Mouse (Mus musculus): ENCODE results near the gene Hras. TPM values are rescaled to one million over a fixed set of nuclear protein-coding genes. Genes with fewer than 3 reads are reported as not detected.

The Hras gene
- 89.6 and 92.6 TPM in 2 replicates for polyA plus RNA-seq (2016; fragmentation: Nextera tagmentation; extraction: Ambion mirVana)

GRCm38 (mm10) chr7:141193948-141194347 is at the start of gene Hras, which contains the start of gene Lrrc56:
TSS of gene Hras (minus strand) at chr7:141194005.
TSS of gene Lrrc56 (plus strand) at chr7:141194157.
- peaks cover 39% of the 10 kb centered on the region for H3K36me3 ChIP-seq
- H3K27me3 ChIP-seq (ENCODE audit: insufficient read depth, poor library complexity, severe bottlenecking): peaks cover 13% of the 10 kb centered on the region; the same call in 1 of the 2 replicates
- DNase-seq (ENCODE audit: low spot score): peak; percentile 99
- no peaks in the 10 kb centered on the region for H3K9me3 ChIP-seq
- H3K4me1 ChIP-seq: peaks cover 28% of the 10 kb centered on the region
- H3K4me3 ChIP-seq: peak within 1 kb of the TSS; percentile 83
- peak within 1 kb of the TSS; percentile 95 for H3K27ac ChIP-seq
- WGBS: under 1% methylated on average over 39 of the region's 39 CpGs

- no peak overlapping the region for H3K27ac ChIP-seq
- H3K4me3 ChIP-seq: no peak overlapping the region
- H3K36me3 ChIP-seq: peaks cover 56% of the 10 kb centered on the region
- WGBS: 93% methylated on average over 10 of the region's 10 CpGs
- H3K27me3 ChIP-seq (ENCODE audit: insufficient read depth, poor library complexity, severe bottlenecking): no peaks in the 10 kb centered on the region
- H3K4me1 ChIP-seq: peaks cover 20% of the 10 kb centered on the region
- DNase-seq (ENCODE audit: low spot score): no peak
- no peaks in the 10 kb centered on the region for H3K9me3 ChIP-seq
Measured at GRCm38 (mm10) chr7:141231551-141231950, 37.7 kb upstream of the Hras start.

- H3K9me3 ChIP-seq: no peaks in the 10 kb centered on the region
- peaks cover 20% of the 10 kb centered on the region for H3K4me1 ChIP-seq
- DNase-seq (ENCODE audit: low spot score): no peak
- H3K27ac ChIP-seq: no peak overlapping the region
- no peak overlapping the region for H3K4me3 ChIP-seq
- no peaks in the 10 kb centered on the region for H3K27me3 ChIP-seq (ENCODE audit: insufficient read depth, poor library complexity, severe bottlenecking)
- peaks cover 53% of the 10 kb centered on the region for H3K36me3 ChIP-seq
- WGBS: 94% methylated on average over 3 of the region's 3 CpGs
Measured at GRCm38 (mm10) chr7:141231111-141231510, 37.3 kb upstream of the Hras start.

- Histone ChIP-seq H3K9me3 (no peaks in the 10 kb centered on the region), H3K27ac (no peak overlapping the region), H3K27me3 (ENCODE audit: insufficient read depth, poor library complexity, severe bottlenecking) (no peaks in the 10 kb centered on the region), H3K36me3 (peaks cover 49% of the 10 kb centered on the region), H3K4me1 (peaks cover 20% of the 10 kb centered on the region), H3K4me3 (no peak overlapping the region)
- 90% methylated on average over 4 of the region's 4 CpGs for WGBS
- no peak for DNase-seq (ENCODE audit: low spot score)
Measured at GRCm38 (mm10) chr7:141230570-141230969, 36.8 kb upstream of the Hras start.

GRCm38 (mm10) chr7:141229702-141230101 is 35.9 kb upstream of the Hras start:
- H3K27ac ChIP-seq: 0 out of 2 replicates have a peak overlapping the region, but pooled peaks have one; percentile 96
- no peak for DNase-seq (ENCODE audit: low spot score)
- WGBS: 62% methylated on average over 6 of the region's 6 CpGs

GRCm38 (mm10) chr7:141228279-141229067 is 34.7 kb upstream of the Hras start, which contains the start of gene Phrf1:
TSS of gene Phrf1 (plus strand) at chr7:141228784.
- Histone ChIP-seq H3K4me3 (peak within 1 kb of the TSS; percentile 98), H3K36me3 (peaks cover 28% of the 10 kb centered on the region), H3K27ac (peak within 1 kb of the TSS; percentile 96), H3K27me3 (ENCODE audit: insufficient read depth, poor library complexity, severe bottlenecking) (no peaks in the 10 kb centered on the region), H3K9me3 (no peaks in the 10 kb centered on the region), H3K4me1 (peaks cover 20% of the 10 kb centered on the region)
- peak; percentile 95 for DNase-seq (ENCODE audit: low spot score)
- WGBS: under 1% methylated on average over 76 of the region's 76 CpGs

More at GRCm38 (mm10) chr7:141229702-141230101, 35.9 kb upstream of the Hras start:
- peaks cover 20% of the 10 kb centered on the region for H3K4me1 ChIP-seq
- H3K27me3 ChIP-seq (ENCODE audit: insufficient read depth, poor library complexity, severe bottlenecking): no peaks in the 10 kb centered on the region
- no peaks in the 10 kb centered on the region for H3K9me3 ChIP-seq
- peaks cover 41% of the 10 kb centered on the region for H3K36me3 ChIP-seq
- peak overlapping the region; percentile 98 for H3K4me3 ChIP-seq

GRCm38 (mm10) chr7:141227796-141228195 is 34.0 kb upstream of the Hras start:
- Histone ChIP-seq H3K4me3 (peak overlapping the region; percentile 98), H3K4me1 (peaks cover 21% of the 10 kb centered on the region), H3K36me3 (peaks cover 22% of the 10 kb centered on the region), H3K27ac (peak overlapping the region; percentile 96), H3K27me3 (ENCODE audit: insufficient read depth, poor library complexity, severe bottlenecking) (no peaks in the 10 kb centered on the region), H3K9me3 (no peaks in the 10 kb centered on the region)
- DNase-seq (ENCODE audit: low spot score): no peak
- 77% methylated on average over 4 of the region's 4 CpGs for WGBS

GRCm38 (mm10) chr7:141226535-141226934 is 32.7 kb upstream of the Hras start:
- H3K27ac ChIP-seq: no peak overlapping the region
- peaks cover 9% of the 10 kb centered on the region for H3K36me3 ChIP-seq
- no peak for DNase-seq (ENCODE audit: low spot score)
- peaks cover 31% of the 10 kb centered on the region for H3K4me1 ChIP-seq
- H3K9me3 ChIP-seq: no peaks in the 10 kb centered on the region
- H3K27me3 ChIP-seq (ENCODE audit: insufficient read depth, poor library complexity, severe bottlenecking): no peaks in the 10 kb centered on the region
- no peak overlapping the region for H3K4me3 ChIP-seq
- WGBS: 82% methylated on average over 6 of the region's 6 CpGs

- H3K9me3 ChIP-seq: no peaks in the 10 kb centered on the region
- 87% methylated on average over 4 of the region's 4 CpGs for WGBS
Measured at GRCm38 (mm10) chr7:141222696-141223215, 29.0 kb upstream of the Hras start.

GRCm38 (mm10) chr7:141222126-141222467 is 28.3 kb upstream of the Hras start:
- peak overlapping the region; percentile 71 for H3K4me3 ChIP-seq
- H3K4me1 ChIP-seq: peaks cover 41% of the 10 kb centered on the region
- no peaks in the 10 kb centered on the region for H3K27me3 ChIP-seq (ENCODE audit: insufficient read depth, poor library complexity, severe bottlenecking)
- peak overlapping the region; percentile 96 for H3K27ac ChIP-seq
- WGBS: 10% methylated on average over 8 of the region's 8 CpGs
- H3K9me3 ChIP-seq: no peaks in the 10 kb centered on the region
- H3K36me3 ChIP-seq: peaks cover 24% of the 10 kb centered on the region
- no peak for DNase-seq (ENCODE audit: low spot score)

More at GRCm38 (mm10) chr7:141222696-141223215, 29.0 kb upstream of the Hras start:
- DNase-seq (ENCODE audit: low spot score): no peak
- H3K36me3 ChIP-seq: peaks cover 17% of the 10 kb centered on the region
- H3K4me1 ChIP-seq: peaks cover 34% of the 10 kb centered on the region
- peak overlapping the region; percentile 96 for H3K27ac ChIP-seq
- H3K27me3 ChIP-seq (ENCODE audit: insufficient read depth, poor library complexity, severe bottlenecking): no peaks in the 10 kb centered on the region
- no peak overlapping the region for H3K4me3 ChIP-seq

GRCm38 (mm10) chr7:141221249-141222125 is 27.7 kb upstream of the Hras start:
- Histone ChIP-seq H3K27me3 (ENCODE audit: insufficient read depth, poor library complexity, severe bottlenecking) (no peaks in the 10 kb centered on the region), H3K27ac (peak overlapping the region; percentile 96), H3K4me1 (peaks cover 47% of the 10 kb centered on the region), H3K9me3 (no peaks in the 10 kb centered on the region), H3K4me3 (peak overlapping the region; percentile 71), H3K36me3 (peaks cover 24% of the 10 kb centered on the region)
- 2% methylated on average over 44 of the region's 44 CpGs for WGBS
- peak; percentile 100 for DNase-seq (ENCODE audit: low spot score)

- Histone ChIP-seq H3K4me3 (peak overlapping the region; percentile 71), H3K4me1 (peaks cover 54% of the 10 kb centered on the region), H3K27ac (peak overlapping the region; percentile 96), H3K27me3 (ENCODE audit: insufficient read depth, poor library complexity, severe bottlenecking) (no peaks in the 10 kb centered on the region), H3K9me3 (no peaks in the 10 kb centered on the region), H3K36me3 (peaks cover 24% of the 10 kb centered on the region)
- DNase-seq (ENCODE audit: low spot score): no peak
- WGBS: 79% methylated on average over 1 of the region's 1 CpGs
Measured at GRCm38 (mm10) chr7:141220377-141220776, 26.6 kb upstream of the Hras start.

All from heart, embryonic 10.5 days (tissue).